ENCODE assay signal across 8 mouse cellular contexts in the genomic region with DNA sequence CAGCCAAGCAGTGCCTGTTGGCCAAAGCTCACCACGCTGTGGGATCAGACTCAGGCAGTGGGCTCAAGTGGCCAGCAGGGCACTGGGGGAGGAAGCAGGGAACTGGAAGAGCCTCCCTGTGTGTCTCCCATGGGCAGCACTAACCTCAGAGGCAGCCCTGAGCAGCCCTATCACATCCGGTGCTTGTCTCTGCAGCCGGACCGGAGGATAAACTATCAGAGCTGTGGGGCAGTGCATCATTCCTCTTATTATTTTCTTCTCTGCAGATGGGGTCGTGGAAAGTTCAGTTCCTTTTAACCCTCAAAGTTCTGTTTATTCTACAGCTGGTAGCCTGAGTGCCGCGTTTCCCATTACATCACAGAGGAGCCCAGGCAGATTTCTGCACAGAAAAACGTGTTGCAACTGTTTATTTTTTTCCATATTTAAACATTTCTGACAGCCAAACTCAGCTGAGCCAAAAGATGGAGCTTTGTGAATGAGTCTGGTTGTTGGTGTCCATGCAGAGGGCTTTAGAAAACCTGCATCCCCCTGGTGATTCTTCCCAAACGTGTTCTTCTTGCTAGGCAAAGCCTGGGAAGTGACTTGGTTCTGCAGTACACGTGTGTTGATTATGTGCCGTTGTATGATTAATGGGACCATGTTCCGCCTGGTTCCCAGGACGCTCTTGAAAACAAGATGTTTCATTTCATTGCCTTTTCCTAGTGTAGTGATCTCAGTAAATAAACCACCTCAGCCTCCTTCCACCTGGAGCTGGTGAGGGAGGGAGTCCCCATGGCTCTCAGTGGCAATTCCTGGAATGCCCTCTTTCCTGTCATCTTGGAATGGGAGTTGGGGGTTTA.
DNase-seq lines count a peak whose midpoint lies in the region; ATAC-seq lines count a peak whose summit lies in the region.

No protein-coding gene starts in this region.

- H3K27me3 ChIP-seq in limb, embryonic 11.5 days (ENCODE audit: control insufficient read depth, insufficient read depth, low read length), result no peaks in the 10 kb centered on the region

- peak; percentile 44 for DNase-seq in adrenal gland, adult 2 months
- DNase-seq in embryo, embryonic 11 days, result peak; percentile 64
- DNase-seq in heart, postnatal 14 days, result peak; percentile 42 to 55
- DNase-seq in limb, embryonic 11.5 days (ENCODE audit: low spot score), result no peak
- DNase-seq in neural tube, embryonic 10.5 days (ENCODE audit: extremely low spot score, low spot score), result peak; percentile 53
- no peak for DNase-seq in layer of hippocampus, adult 9-10 months (ENCODE audit: low spot score)
- no peak for DNase-seq in left cerebral cortex, adult 8-10 months (ENCODE audit: low spot score in 2 of 2)

- no peak overlapping the region for H3K9ac ChIP-seq in limb, embryonic 11.5 days (ENCODE audit: low read length)

- no peak; the same call in 1 of the 2 replicates for ATAC-seq in limb, embryonic 11.5 days (ENCODE audit: insufficient number of reproducible peaks, low FRiP score, low TSS enrichment, low read depth)
- no peak for ATAC-seq in inflammation-experienced regulatory T-cells, adult 6 months

- H3K4me2 ChIP-seq in limb, embryonic 11.5 days (ENCODE audit: low read depth, severe bottlenecking), result no peak overlapping the region

- no peaks in the 10 kb centered on the region for H3K9me3 ChIP-seq in limb, embryonic 11.5 days (ENCODE audit: control insufficient read depth, low read length)

- intact Hi-C loops in heart, postnatal 14 days (cut with DNase I), result loop anchor here (2.0 to 5.0 kb wide), 2 partner anchors 70 to 113 kb away; no protein-coding TSS in a partner anchor

- peaks cover 58% of the 10 kb centered on the region for H3K4me1 ChIP-seq in limb, embryonic 11.5 days (ENCODE audit: control insufficient read depth, insufficient read depth, low read length)

- no peak overlapping the region for H3K4me3 ChIP-seq in limb, embryonic 11.5 days (ENCODE audit: low read depth, low read length)

- 40% methylated on average over 13 of the region's 13 CpGs for WGBS in limb, embryonic 11.5 days

- H3K36me3 ChIP-seq in limb, embryonic 11.5 days (ENCODE audit: control insufficient read depth, insufficient read depth, low read length), result no peaks in the 10 kb centered on the region

- peak overlapping the region; percentile 53 for H3K27ac ChIP-seq in limb, embryonic 11.5 days (replicated peaks; ENCODE audit: low read depth, low read length)

Comparison
In these comparisons a context has a peak if more than half of its experiments do, and no peak if none do; other contexts are left out.
1. DNase-seq: peak in adrenal gland, adult 2 months (single experiment), embryo, embryonic 11 days (single experiment), heart, postnatal 14 days (2 of 2) and neural tube, embryonic 10.5 days (single experiment); none in limb, embryonic 11.5 days (single experiment), layer of hippocampus, adult 9-10 months (single experiment) and left cerebral cortex, adult 8-10 months (0 of 2).